Mouse (Mus musculus): ENCODE data around the gene 2810004N23Rik. TPM values are rescaled to one million over a fixed set of nuclear protein-coding genes. Genes with fewer than 3 reads are reported as not detected.

Gene 2810004N23Rik
- 10 to 100 TPM; 47.3 to 51.7 TPM for total RNA-seq (2021)
- 28.9 and 46.7 TPM in 2 replicates for polyA plus RNA-seq (2012; rRNA removed)
- long read RNA-seq, transcript 2810004N23Rik-203 (2 exons, 3,663 nt) = minor isoform, 6 of 104 reads
- long read RNA-seq, transcript 2810004N23Rik-201 (7 exons, 2,340 nt) = major isoform, 92 of 104 reads
- long read RNA-seq, partial matches to known transcripts = 0 of 104 reads
- long read RNA-seq, other reads (novel, unspliced or antisense) = 6 of 104 reads

DNA sequence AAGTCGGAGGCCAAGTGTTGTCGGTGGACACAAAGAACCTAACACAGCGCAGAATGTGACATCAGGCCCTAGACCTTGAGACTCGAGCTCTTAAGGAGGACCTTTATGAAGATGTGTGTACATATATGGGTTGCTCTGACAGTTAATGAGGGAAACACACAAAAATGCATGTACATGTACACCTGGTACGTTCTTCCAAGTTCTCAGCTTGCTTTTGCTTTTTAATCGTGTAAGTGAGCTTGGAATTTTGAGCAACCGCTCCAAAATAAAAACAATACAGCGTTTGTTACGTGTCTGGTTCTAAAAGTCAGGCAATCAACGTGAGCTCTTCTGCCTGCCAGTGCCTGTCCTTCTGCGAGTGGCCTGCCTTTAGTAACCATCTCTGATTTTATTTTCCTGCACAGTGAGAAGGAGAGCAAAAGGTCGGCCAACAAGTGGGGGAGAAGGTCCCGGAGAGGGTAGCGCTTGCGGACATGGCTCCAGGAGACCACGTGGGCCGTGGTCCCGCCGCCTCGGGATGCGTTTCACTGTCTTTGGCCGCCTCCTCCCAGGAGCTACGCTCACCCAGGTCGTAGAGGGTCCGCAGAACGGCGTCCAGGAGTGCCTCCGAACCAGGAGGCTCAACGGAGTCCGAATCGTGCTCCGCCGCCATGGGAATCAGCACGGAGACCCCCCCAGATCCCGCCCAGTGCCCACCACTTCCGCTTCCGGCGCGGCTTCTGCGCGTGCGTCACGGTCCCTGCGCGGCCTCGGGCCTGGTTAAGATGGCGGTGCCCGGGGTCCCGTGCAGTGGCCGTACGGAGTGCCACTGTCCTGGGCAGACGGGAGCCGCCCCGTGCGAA, at the start of gene 2810004N23Rik, which contains the start of gene Gnpat:
Gene 2810004N23Rik, minus strand, starts transcription at position 800 of the 842 bp plus-strand sequence.
Gene Gnpat, plus strand, starts transcription at position 713 of the 842 bp plus-strand sequence.
- TF ChIP-seq POLR2A (IDR thresholded peaks at IDR 0.05; ENCODE audit: insufficient read depth, low read depth, low read length) (peak; percentile 85), EP300 (IDR thresholded peaks at IDR 0.05; ENCODE audit: insufficient read depth, low read depth, low read length) (no peak)
- Histone ChIP-seq H3K27me3 (ENCODE audit: control insufficient read depth, insufficient read depth, low read length) (no peaks in the 10 kb centered on the region), H3K36me3 (ENCODE audit: control insufficient read depth, insufficient read depth, low read length) (peaks cover 10% of the 10 kb centered on the region), H3K9ac (ENCODE audit: low read depth, low read length) (peak within 1 kb of the TSS; percentile 95), H3K4me3 (peak within 1 kb of the TSS; percentile 97), H3K27ac (peak within 1 kb of the TSS; percentile 95), H3K4me1 (ENCODE audit: control insufficient read depth, insufficient read depth, low read length) (peaks cover 13% of the 10 kb centered on the region), H3K79me2 (replicated peaks; ENCODE audit: control insufficient read depth, insufficient read depth, low read length) (no peaks in the 10 kb centered on the region; the same call in 1 of the 2 replicates)
- intact Hi-C loops (cut with DNase I) = no loop called here
- WGBS = 2% methylated on average over 55 of the region's 55 CpGs
- peak; percentile 95 to 98 for DNase-seq

DNA sequence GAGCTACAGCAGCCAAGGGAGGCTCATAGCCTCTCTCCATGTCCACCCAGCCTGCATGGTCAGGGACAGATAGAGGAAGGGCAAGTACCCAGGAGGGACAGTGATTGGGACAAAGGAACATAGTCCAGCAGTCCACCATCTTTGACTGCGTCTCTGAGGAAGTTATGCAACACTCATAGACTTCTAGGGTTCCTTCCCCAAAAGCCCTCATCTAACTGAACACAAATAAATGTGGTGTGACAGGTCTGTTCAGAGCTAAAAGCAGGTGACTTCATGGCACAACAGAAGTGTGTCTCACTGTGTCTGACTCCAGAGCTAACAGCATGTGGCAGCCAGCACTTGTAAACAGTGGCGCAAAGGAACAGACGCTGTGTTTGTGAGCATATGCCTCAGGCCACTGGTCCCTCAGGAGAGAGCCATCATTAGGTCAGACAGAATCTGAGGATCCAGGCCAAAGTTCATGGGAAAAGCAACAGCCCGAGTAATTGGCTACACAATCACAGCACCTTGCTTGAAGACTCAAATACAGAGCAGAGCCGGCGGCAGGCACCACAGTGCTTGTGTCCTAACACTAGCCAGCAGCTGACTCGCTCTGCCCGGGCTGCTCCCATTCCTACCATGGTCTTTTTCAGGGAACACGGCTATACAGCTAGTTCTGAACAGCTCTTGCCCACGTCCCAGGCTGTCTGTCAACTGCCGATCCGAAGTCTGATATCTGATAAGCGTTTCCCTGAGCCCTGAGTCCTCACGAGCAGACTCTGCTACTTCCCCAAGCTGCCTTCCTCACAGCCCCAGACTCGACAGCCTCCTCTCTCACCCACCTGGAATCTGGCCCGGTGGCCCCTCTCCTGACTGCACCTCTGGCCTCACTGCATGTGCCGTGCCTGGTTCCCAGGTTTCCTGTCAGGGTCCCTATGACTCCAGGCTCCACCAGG, 49.3 kb upstream of the 2810004N23Rik start:
- intact Hi-C loops (cut with DNase I) = loop anchor here (5.0 kb wide), 1 partner anchor 35 kb away; the partner anchor contains the start of gene Egln1
- H3K4me3 ChIP-seq = no peak overlapping the region
- peaks cover 6% of the 10 kb centered on the region; the same call in 1 of the 2 replicates for H3K36me3 ChIP-seq (ENCODE audit: control insufficient read depth, insufficient read depth, low read length)
- H3K27me3 ChIP-seq (ENCODE audit: control insufficient read depth, insufficient read depth, low read length) = no peaks in the 10 kb centered on the region
- H3K9ac ChIP-seq (ENCODE audit: low read depth, low read length) = peak overlapping the region; percentile 44
- 49% methylated on average over 17 of the region's 17 CpGs for WGBS
- peaks cover 14% of the 10 kb centered on the region for H3K4me1 ChIP-seq (ENCODE audit: control insufficient read depth, insufficient read depth, low read length)
- peak overlapping the region; percentile 56 for H3K27ac ChIP-seq
- TF ChIP-seq CTCF (IDR thresholded peaks at IDR 0.05) (no peak), POLR2A (IDR thresholded peaks at IDR 0.05; ENCODE audit: insufficient read depth, low read depth, low read length) (no peak), EP300 (IDR thresholded peaks at IDR 0.05; ENCODE audit: insufficient read depth, low read depth, low read length) (no peak)
- peaks cover 5% of the 10 kb centered on the region for H3K79me2 ChIP-seq (replicated peaks; ENCODE audit: control insufficient read depth, insufficient read depth, low read length)
- DNase-seq = peak in 1 of 2 experiments; percentile 30

DNA sequence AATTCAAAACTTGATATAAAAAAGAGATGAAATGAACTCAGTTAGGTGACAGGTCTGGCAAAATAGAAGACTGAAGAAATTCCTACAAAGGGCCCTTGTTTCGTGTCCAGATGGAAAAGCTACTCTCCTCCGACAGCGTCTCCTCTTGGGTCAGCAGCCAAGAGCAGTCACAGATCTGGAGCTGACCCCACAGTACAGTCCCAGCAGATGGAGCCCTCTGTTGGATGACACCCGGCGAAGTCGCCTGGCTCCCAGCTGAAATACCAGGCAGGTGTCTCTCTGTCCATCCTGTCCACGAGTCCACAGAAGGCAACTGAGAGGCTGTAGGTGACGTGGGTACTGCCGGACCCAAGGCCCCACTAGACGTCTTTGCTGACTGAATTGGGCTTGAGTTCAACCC, 47.4 kb upstream of the 2810004N23Rik start:
- intact Hi-C loops (cut with DNase I) = loop anchor here (5.0 kb wide), 1 partner anchor 37 kb away; the partner anchor contains the start of gene Egln1
- H3K4me3 ChIP-seq = no peak overlapping the region
- H3K27ac ChIP-seq = peak overlapping the region; percentile 67
- TF ChIP-seq POLR2A (IDR thresholded peaks at IDR 0.05; ENCODE audit: insufficient read depth, low read depth, low read length) (no peak), CTCF (IDR thresholded peaks at IDR 0.05) (peak; percentile 64)
- peaks cover 4% of the 10 kb centered on the region for H3K79me2 ChIP-seq (replicated peaks; ENCODE audit: control insufficient read depth, insufficient read depth, low read length)
- DNase-seq = peak; percentile 42 to 48
- H3K27me3 ChIP-seq (ENCODE audit: control insufficient read depth, insufficient read depth, low read length) = no peaks in the 10 kb centered on the region
- peaks cover 6% of the 10 kb centered on the region; the same call in 1 of the 2 replicates for H3K36me3 ChIP-seq (ENCODE audit: control insufficient read depth, insufficient read depth, low read length)
- no peak overlapping the region for H3K9ac ChIP-seq (ENCODE audit: low read depth, low read length)
- 37% methylated on average over 10 of the region's 10 CpGs for WGBS
- H3K4me1 ChIP-seq (ENCODE audit: control insufficient read depth, insufficient read depth, low read length) = peaks cover 13% of the 10 kb centered on the region

DNA sequence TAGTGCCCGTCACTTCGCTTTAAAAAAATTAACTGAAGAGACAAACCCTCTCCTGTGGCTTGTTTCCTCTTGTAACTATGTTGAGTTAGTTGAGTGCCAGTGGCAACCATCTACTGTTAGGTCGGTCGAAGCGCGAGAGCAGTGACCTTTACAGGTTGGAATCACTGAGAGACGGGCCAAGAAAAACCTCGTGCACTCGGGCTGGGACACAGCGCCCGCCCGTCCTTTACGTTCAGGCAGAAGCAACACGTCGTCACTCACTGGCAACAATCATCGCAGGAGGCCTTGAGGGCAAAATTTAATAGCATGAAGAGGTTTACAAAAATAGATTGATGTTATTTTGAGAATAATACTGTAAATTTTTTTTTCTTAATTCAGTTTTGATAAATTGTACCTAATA, 47.0 kb upstream of the 2810004N23Rik start:
- no peaks in the 10 kb centered on the region for H3K27me3 ChIP-seq (ENCODE audit: control insufficient read depth, insufficient read depth, low read length)
- H3K27ac ChIP-seq = peak overlapping the region; percentile 67
- peaks cover 14% of the 10 kb centered on the region for H3K4me1 ChIP-seq (ENCODE audit: control insufficient read depth, insufficient read depth, low read length)
- WGBS = 49% methylated on average over 16 of the region's 16 CpGs
- no peak overlapping the region for H3K9ac ChIP-seq (ENCODE audit: low read depth, low read length)
- TF ChIP-seq POLR2A (IDR thresholded peaks at IDR 0.05; ENCODE audit: insufficient read depth, low read depth, low read length) (no peak), EP300 (IDR thresholded peaks at IDR 0.05; ENCODE audit: insufficient read depth, low read depth, low read length) (peak; percentile 79)
- intact Hi-C loops (cut with DNase I) = loop anchor here (5.0 kb wide), 1 partner anchor 37 kb away; the partner anchor contains the start of gene Egln1
- H3K36me3 ChIP-seq (ENCODE audit: control insufficient read depth, insufficient read depth, low read length) = peaks cover 7% of the 10 kb centered on the region
- H3K79me2 ChIP-seq (replicated peaks; ENCODE audit: control insufficient read depth, insufficient read depth, low read length) = peaks cover 4% of the 10 kb centered on the region
- H3K4me3 ChIP-seq = no peak overlapping the region
- peak; percentile 50 to 77 for DNase-seq

DNA sequence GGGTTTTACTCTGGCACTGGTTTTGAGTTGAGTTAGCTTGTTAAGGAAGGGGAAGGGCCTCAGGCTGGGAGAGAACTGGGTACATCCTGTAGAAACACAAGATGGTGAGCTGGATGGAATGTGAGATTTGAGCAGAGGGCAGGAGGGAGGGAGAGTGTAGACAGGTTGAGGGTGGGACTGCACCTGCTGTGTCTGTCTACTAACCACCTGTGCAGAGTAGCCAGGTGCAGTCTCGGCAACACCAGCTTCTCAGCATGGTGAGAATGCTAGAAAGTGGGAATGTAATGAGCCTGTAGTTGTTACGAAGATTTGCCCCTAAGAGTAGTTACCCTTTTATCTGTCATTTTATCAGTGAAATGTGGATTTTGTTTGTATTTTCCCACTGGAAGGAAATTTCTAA, 42.6 kb upstream of the 2810004N23Rik start:
- intact Hi-C loops (cut with DNase I) = no loop called here
- WGBS = 82% methylated on average over 2 of the region's 2 CpGs
- no peak for TF ChIP-seq POLR2A (IDR thresholded peaks at IDR 0.05; ENCODE audit: insufficient read depth, low read depth, low read length)
- H3K4me1 ChIP-seq (ENCODE audit: control insufficient read depth, insufficient read depth, low read length) = peaks cover 7% of the 10 kb centered on the region; the same call in 1 of the 2 replicates
- no peaks in the 10 kb centered on the region for H3K27me3 ChIP-seq (ENCODE audit: control insufficient read depth, insufficient read depth, low read length)
- H3K36me3 ChIP-seq (ENCODE audit: control insufficient read depth, insufficient read depth, low read length) = peaks cover 10% of the 10 kb centered on the region
- H3K9ac ChIP-seq (ENCODE audit: low read depth, low read length) = no peak overlapping the region
- no peak for DNase-seq
- no peak overlapping the region for H3K27ac ChIP-seq
- no peak overlapping the region for H3K4me3 ChIP-seq
- 0 out of 2 replicates have a peak, but pooled peaks cover 1% of the 10 kb centered on the region for H3K79me2 ChIP-seq (replicated peaks; ENCODE audit: control insufficient read depth, insufficient read depth, low read length)

All from heart, adult 2 months (tissue).